Mouse (Mus musculus): ENCODE measurements around the gene Nav1. TPM values are rescaled to one million over a fixed set of nuclear protein-coding genes. Genes with fewer than 3 reads are reported as not detected.

Nav1 gene
- polyA plus RNA-seq, 1 experiment from 2014 or later = 18.3 TPM

DNA sequence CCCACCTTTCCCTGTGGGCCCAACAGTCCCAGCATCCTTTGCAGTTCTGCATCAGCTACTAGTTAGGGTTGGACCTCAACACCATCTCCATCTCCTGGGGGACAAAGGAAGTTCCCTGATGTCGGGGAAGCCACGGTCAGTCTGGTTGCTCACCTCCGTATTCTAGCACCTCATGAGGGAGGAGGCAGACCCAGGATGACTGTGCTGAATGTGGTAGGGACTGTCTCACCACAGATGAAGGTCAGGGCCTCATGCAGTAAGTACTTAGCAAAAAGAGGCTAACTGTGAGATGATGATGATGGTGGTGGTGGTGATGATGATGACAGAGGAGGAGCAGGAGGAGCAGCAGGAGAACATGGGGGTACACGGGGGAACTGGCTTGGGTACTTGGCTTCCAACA, 73.0 kb downstream of the Nav1 start:
- H3K27me3 ChIP-seq (ENCODE audit: low read depth, poor library complexity, severe bottlenecking) = no peaks in the 10 kb centered on the region
- no peak overlapping the region for H3K4me3 ChIP-seq
- H3K36me3 ChIP-seq = peaks cover 68% of the 10 kb centered on the region
- peaks cover 8% of the 10 kb centered on the region; the same call in 1 of the 2 replicates for H3K4me1 ChIP-seq
- H3K27ac ChIP-seq = no peak overlapping the region
- no peak for DNase-seq (ENCODE audit: low spot score)
- H3K9me3 ChIP-seq (replicated peaks) = no peaks in the 10 kb centered on the region
- WGBS = 88% methylated on average over 4 of the region's 4 CpGs

DNA sequence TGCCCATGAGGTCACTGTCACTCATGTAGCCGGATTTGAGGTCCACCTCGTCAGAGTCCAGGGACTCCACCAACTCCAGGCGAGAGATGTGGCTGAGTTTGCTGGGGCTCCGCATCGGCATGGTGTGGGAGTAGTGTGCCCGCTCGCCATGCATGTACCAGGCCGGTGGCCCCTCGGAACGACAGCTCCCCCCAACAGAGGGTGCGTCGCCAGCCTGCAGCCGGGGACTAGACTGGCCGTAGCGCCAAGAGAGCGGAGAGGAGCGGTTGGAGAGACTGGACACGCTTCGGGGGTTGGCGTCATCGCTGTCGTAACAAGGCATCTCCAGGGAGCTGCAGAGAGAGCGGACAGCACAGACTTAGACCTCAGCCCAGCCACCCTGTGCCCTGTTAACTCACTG, 74.7 kb downstream of the Nav1 start:
- H3K27ac ChIP-seq = no peak overlapping the region
- no peaks in the 10 kb centered on the region for H3K9me3 ChIP-seq (replicated peaks)
- no peak for DNase-seq (ENCODE audit: low spot score)
- H3K36me3 ChIP-seq = peaks cover 80% of the 10 kb centered on the region
- no peak overlapping the region for H3K4me3 ChIP-seq
- 94% methylated on average over 23 of the region's 23 CpGs for WGBS
- H3K4me1 ChIP-seq = peaks cover 8% of the 10 kb centered on the region; the same call in 1 of the 2 replicates
- no peaks in the 10 kb centered on the region for H3K27me3 ChIP-seq (ENCODE audit: low read depth, poor library complexity, severe bottlenecking)

DNA sequence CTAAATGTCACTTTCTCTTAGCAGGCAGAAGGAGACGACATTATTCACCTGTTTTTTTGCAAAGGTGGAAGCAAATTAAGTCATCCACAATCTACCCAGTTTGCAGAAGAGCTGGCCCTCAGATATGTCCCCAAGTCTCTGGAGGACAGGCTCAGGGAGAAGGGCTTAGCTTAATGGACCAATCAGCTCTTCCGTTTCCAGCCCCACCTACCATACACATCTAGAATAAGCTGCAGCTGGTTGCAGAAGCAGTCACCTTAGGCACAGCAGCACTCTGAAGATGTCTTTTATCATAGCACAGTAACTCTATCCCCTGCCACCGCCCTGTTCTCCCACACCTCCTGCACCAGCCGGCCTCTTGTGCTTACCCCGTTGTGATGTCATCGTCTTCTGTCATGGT, 75.1 kb downstream of the Nav1 start:
- Histone ChIP-seq H3K27ac (no peak overlapping the region), H3K4me1 (peaks cover 8% of the 10 kb centered on the region; the same call in 1 of the 2 replicates), H3K4me3 (no peak overlapping the region), H3K36me3 (peaks cover 76% of the 10 kb centered on the region), H3K9me3 (replicated peaks) (no peaks in the 10 kb centered on the region), H3K27me3 (ENCODE audit: low read depth, poor library complexity, severe bottlenecking) (no peaks in the 10 kb centered on the region)
- no peak for DNase-seq (ENCODE audit: low spot score)
- 91% methylated on average over 6 of the region's 6 CpGs for WGBS

GRCm38 (mm10) chr1:135531081-135531480, 76.0 kb downstream of the Nav1 start:
- no peak for DNase-seq (ENCODE audit: low spot score)
- peaks cover 68% of the 10 kb centered on the region for H3K36me3 ChIP-seq
- no peak overlapping the region for H3K27ac ChIP-seq

DNA sequence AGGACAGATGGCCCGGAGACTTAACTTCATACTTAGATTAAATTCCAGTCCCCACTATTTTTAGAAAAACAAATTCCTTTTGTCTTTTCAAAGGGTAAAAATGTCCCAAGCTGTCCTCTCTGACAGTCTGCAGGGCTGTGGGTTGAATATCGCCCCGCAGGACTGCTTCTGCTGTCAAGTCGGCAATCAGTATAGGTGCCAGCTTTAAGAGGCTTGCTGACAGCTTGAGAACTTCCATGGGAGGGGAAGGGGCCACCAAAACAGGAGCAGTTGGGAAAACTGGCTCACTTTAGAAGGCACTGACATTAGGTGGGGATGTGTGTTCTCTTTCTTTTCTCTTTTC, 82.6 kb downstream of the Nav1 start:
- Histone ChIP-seq H3K4me3 (no peak overlapping the region), H3K27ac (no peak overlapping the region), H3K27me3 (ENCODE audit: low read depth, poor library complexity, severe bottlenecking) (no peaks in the 10 kb centered on the region), H3K9me3 (replicated peaks) (no peaks in the 10 kb centered on the region), H3K4me1 (peaks cover 16% of the 10 kb centered on the region), H3K36me3 (peaks cover 28% of the 10 kb centered on the region)
- no peak for DNase-seq (ENCODE audit: low spot score)
- WGBS = 66% methylated on average over 4 of the region's 4 CpGs

More at GRCm38 (mm10) chr1:135531081-135531480, 76.0 kb downstream of the Nav1 start:
- Histone ChIP-seq H3K9me3 (replicated peaks) (no peaks in the 10 kb centered on the region), H3K4me3 (no peak overlapping the region), H3K27me3 (ENCODE audit: low read depth, poor library complexity, severe bottlenecking) (no peaks in the 10 kb centered on the region), H3K4me1 (peaks cover 5% of the 10 kb centered on the region; the same call in 1 of the 2 replicates)
- 55% methylated on average over 10 of the region's 10 CpGs for WGBS

DNA sequence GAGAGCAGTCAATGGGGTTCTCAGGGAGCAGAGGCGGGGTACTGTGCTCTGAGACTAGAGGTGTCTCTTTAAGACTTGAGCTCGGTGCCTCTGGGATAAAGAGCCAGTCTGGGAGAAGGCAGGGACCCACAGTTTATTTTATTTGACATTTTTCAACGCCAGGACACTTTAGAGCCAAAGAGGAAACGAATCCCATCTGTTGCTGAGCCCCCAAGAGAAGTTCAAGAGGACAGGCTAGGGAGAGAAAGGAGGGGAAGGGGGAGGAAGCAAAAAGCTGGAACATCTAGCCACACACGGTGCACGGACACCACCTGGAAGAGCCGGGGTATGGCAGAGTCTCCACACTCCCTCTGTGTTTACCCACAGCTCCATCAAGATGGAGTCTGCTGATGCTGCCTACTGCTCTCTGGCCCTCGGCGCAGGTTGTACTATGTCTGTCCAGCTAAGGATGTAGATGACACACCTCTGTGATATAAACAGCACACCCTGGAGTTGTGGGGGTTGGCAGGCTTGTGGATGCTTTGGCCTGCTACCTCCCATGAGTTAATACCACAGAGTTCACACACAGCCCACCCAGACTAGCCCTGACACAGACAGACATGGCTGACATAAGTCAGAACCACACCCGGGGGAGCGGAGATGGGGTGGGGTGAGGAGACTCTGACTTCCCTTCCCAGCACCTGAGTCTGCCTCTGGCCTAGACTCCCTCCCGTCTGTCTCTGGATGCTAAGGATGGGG, 83.1 kb downstream of the Nav1 start:
- no peak overlapping the region; the same call in 1 of the 2 replicates for H3K27ac ChIP-seq
- H3K36me3 ChIP-seq = peaks cover 23% of the 10 kb centered on the region
- no peaks in the 10 kb centered on the region for H3K27me3 ChIP-seq (ENCODE audit: low read depth, poor library complexity, severe bottlenecking)
- no peak overlapping the region for H3K4me3 ChIP-seq
- no peak for DNase-seq (ENCODE audit: low spot score)
- no peaks in the 10 kb centered on the region for H3K9me3 ChIP-seq (replicated peaks)
- 61% methylated on average over 12 of the region's 12 CpGs for WGBS
- peaks cover 19% of the 10 kb centered on the region for H3K4me1 ChIP-seq

DNA sequence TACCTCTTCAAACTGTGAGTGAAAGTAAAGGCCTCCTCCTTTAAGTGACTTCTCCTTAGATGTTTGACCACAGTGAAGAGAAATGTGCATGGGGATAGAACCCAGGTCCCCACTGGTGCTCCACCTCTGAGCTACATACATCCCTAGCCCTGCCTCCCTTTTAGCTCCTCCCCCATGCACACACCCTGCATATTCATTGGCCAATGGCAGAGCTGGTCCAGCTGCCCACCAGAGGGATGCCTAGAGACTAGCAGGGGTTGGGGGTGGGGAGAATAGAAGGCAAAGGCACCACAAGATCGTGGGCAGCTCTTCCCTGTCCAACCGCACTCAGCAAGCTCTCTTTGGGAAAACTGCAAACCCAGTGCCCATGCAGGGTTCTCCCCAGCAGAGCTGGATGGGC, 83.8 kb downstream of the Nav1 start:
- peaks cover 25% of the 10 kb centered on the region for H3K4me1 ChIP-seq
- no peak overlapping the region; the same call in 1 of the 2 replicates for H3K27ac ChIP-seq
- H3K36me3 ChIP-seq = peaks cover 19% of the 10 kb centered on the region
- WGBS = 87% methylated on average over 2 of the region's 2 CpGs
- no peak for DNase-seq (ENCODE audit: low spot score)
- no peak overlapping the region for H3K4me3 ChIP-seq
- H3K9me3 ChIP-seq (replicated peaks) = no peaks in the 10 kb centered on the region
- no peaks in the 10 kb centered on the region for H3K27me3 ChIP-seq (ENCODE audit: low read depth, poor library complexity, severe bottlenecking)

- Histone ChIP-seq H3K27ac (no peak overlapping the region), H3K9me3 (replicated peaks) (no peaks in the 10 kb centered on the region), H3K4me1 (peaks cover 51% of the 10 kb centered on the region), H3K36me3 (peaks cover 10% of the 10 kb centered on the region), H3K4me3 (no peak overlapping the region), H3K27me3 (ENCODE audit: low read depth, poor library complexity, severe bottlenecking) (no peaks in the 10 kb centered on the region)
- no peak for DNase-seq (ENCODE audit: low spot score)
- 85% methylated on average over 13 of the region's 13 CpGs for WGBS
These were observed 86.4 kb downstream of the Nav1 start for GRCm38 (mm10) chr1:135520550-135521168.

DNA sequence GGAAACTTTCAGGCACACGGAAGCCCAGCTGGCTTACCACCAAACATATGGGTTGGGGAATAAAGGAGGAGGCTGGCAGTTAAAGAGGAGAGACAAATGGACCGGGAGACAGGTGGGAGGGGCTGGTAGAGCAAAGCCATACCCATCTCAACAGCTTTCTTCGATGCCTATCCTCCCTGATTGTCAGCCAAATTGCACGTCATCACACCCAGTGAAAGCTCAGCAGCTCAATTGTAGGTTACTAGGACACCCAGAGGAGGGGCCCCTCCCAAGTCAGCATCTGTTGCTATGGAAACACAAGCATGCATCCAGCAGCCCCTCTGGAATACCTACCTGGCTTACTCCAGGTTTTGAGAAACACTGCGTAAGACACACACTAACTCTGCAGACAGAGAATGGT, 88.4 kb downstream of the Nav1 start:
- DNase-seq (ENCODE audit: low spot score) = no peak
- Histone ChIP-seq H3K4me1 (peaks cover 50% of the 10 kb centered on the region), H3K27me3 (ENCODE audit: low read depth, poor library complexity, severe bottlenecking) (no peaks in the 10 kb centered on the region), H3K9me3 (replicated peaks) (no peaks in the 10 kb centered on the region), H3K4me3 (no peak overlapping the region), H3K27ac (no peak overlapping the region), H3K36me3 (peaks cover 10% of the 10 kb centered on the region)
- WGBS = 27% methylated on average over 5 of the region's 5 CpGs

- Histone ChIP-seq H3K9me3 (replicated peaks) (no peaks in the 10 kb centered on the region), H3K36me3 (peaks cover 5% of the 10 kb centered on the region), H3K27ac (no peak overlapping the region), H3K4me3 (no peak overlapping the region), H3K27me3 (ENCODE audit: low read depth, poor library complexity, severe bottlenecking) (no peaks in the 10 kb centered on the region), H3K4me1 (peaks cover 56% of the 10 kb centered on the region)
- DNase-seq (ENCODE audit: low spot score) = no peak
- WGBS = 83% methylated on average over 6 of the region's 6 CpGs
These were observed 89.6 kb downstream of the Nav1 start for GRCm38 (mm10) chr1:135517469-135517868.

- Histone ChIP-seq H3K36me3 (peaks cover 3% of the 10 kb centered on the region), H3K4me1 (peaks cover 62% of the 10 kb centered on the region), H3K4me3 (no peak overlapping the region), H3K9me3 (replicated peaks) (no peaks in the 10 kb centered on the region), H3K27ac (peak overlapping the region; percentile 12), H3K27me3 (ENCODE audit: low read depth, poor library complexity, severe bottlenecking) (0 out of 2 replicates have a peak, but pooled peaks cover 4% of the 10 kb centered on the region)
- WGBS = 65% methylated on average over 10 of the region's 10 CpGs
- DNase-seq (ENCODE audit: low spot score) = no peak
These were observed 90.4 kb downstream of the Nav1 start for GRCm38 (mm10) chr1:135516511-135517305.

- Histone ChIP-seq H3K4me1 (peaks cover 71% of the 10 kb centered on the region), H3K4me3 (no peak overlapping the region), H3K27me3 (ENCODE audit: low read depth, poor library complexity, severe bottlenecking) (0 out of 2 replicates have a peak, but pooled peaks cover 4% of the 10 kb centered on the region), H3K36me3 (no peaks in the 10 kb centered on the region), H3K27ac (peak overlapping the region; percentile 19; the same call in 1 of the 2 replicates), H3K9me3 (replicated peaks) (no peaks in the 10 kb centered on the region)
- DNase-seq (ENCODE audit: low spot score) = no peak
- 64% methylated on average over 12 of the region's 12 CpGs for WGBS
These were observed 91.4 kb downstream of the Nav1 start for GRCm38 (mm10) chr1:135515633-135516238.

Data from limb, embryonic 10.5 days (tissue).